Mouse (Mus musculus): ENCODE measurements around the gene Caml.
"Not testable (repeated sequence)": the region's sequence is repeated elsewhere in the genome, so short reads cannot be mapped to it uniquely, and the experiment has no call there.

The Caml gene

DNA sequence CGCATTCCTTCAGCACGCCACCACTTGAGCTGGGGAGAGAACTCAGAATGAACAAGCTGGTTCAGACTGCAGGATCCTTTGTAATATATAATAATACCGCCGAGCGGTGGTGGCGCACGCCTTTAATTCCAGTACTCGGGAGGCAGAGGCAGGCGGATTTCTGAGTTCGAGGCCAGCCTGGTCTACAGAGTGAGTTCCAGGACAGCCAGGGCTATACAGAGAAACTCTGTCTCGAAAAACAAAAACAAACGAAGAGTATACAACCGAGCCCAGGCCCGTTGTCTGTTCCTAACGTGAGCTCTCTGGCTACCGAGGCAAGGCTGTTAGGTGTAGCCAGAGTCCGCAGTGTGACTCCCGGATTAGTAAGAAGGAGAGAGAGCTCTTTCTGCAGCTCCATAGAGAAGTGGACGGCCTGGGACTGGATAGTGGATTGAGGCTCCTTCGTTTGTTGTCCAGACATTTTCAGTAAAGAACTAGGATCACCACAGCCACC lies 603 bp upstream of the Caml start:
- DNase-seq: not testable (repeated sequence)

DNA sequence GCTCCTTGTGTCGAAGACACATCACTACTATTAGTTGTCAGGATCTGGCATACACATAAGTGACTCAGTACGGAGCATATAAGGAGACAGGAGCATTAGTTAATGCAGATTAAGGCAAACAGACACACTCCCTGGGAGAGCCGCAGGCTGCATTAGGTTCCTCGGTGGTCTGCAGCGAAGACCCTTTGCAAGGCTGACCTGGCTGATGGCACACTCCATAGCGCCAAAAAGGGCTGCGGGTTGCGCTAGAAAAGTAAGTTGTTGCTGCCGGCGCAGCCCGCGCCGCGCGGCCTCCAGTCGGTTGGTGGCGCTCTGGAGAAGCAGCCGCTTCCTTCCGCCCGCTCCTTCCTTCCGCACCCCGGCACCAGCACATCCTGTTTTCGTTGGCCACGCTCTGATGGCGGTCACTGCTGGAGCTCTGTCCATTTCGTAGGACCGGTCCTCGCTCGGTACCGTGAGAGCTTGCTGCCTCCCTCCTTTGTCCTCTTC lies 11.9 kb downstream of the Caml start, which contains the start of gene Ddx46:
Ddx46 (plus strand) TSS at position 389 of the 489 bp plus-strand sequence.
- peak; percentile 93 for DNase-seq

DNA sequence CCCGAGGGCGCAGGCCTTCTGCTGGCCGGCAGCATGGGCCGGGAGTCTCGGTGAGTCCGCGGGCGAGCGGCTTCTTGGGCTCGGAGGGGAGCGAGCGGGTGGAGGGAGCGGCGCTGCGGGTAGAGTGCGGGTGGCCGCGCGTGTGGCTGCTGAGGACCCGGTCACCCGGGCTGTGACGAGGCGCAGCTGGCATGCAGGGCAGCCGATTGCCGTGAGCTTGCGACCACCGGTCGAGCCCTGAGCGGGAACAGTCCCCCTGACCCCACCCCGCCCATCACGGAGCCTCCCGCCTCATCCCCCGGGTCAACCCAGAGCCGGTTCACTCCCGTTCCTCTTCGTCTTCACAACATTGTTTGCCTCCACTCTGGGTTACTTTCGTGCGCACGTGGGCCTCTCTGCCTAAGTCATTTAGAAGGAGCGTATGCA lies 12.4 kb downstream of the Caml start:
- DNase-seq: no peak

DNA sequence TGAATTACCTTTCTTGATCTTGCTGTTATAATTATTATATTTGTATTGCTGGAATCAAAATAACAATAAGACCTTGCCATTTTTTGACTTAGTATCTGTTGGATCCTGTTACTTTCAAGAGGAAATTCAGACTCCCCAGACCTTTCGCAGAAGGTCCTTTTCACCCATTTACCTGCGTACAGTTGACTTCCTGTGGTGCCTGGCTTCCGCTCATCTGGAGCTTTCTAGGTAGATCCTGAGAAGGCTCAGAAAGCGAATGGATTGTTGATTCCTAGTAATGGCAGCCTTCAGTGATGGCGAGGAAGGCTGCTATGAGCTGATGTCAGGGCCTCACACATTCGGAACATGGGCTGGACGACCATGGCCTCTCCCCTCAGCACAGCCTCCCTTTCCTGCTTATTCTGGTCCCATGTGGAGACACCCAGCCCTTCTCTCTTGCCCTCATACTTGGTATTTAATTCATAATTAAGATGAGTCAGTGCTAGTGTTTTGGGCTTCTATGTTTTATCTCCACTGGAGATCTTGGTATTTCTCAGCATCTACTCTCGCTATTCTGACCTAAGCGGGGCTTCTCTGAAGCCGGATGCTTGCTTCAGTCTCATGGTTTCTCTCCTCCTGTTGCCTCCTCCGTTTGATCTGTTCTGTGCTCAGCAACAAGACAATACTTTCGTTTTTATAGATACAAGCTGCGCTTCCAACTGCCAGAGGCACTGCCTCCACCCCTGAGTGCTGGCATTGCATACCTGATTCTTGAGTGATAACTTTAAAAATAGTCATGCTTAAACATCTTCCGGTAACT lies 13.6 kb downstream of the Caml start:
- DNase-seq: no peak

DNA sequence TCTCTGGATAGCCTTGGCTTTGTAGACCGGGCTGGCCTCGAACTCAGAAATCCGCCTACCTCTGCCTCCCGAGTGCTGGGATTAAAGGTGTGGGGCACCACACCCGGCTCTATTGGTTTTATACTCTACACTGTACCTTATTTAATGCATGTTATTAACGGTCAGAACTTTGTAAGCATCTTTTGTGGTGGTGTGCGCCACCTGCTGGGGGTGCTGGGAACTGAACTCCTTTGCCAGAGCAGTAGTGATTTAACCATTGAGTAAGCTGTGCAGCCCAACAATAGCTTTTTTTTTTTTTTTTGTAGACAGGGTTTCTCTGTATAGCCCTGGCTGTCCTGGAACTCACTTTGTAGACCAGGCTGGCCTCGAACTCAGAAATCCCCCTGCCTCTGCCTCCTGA lies 17.7 kb downstream of the Caml start:
- DNase-seq: peak; percentile 83

DNA sequence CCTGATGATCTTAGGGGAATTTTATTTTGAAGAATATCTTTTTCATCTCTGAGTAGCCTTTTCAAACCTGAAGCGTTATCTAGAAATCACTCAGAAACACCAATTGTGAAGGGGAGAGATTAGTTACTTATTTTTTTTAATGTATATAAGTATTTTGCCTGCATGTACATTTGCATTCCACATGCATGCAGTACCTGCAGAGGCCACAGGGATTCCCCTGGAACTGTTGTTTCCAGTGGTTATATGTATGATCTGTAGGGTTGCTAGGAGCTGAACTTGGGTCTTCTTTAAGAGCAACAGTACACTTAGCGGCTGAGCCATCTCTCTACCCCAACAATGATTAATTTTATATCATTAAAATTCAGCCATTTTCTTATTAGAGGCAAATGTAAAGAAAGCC lies 21.7 kb downstream of the Caml start:
- DNase-seq: peak; percentile 15

DNA sequence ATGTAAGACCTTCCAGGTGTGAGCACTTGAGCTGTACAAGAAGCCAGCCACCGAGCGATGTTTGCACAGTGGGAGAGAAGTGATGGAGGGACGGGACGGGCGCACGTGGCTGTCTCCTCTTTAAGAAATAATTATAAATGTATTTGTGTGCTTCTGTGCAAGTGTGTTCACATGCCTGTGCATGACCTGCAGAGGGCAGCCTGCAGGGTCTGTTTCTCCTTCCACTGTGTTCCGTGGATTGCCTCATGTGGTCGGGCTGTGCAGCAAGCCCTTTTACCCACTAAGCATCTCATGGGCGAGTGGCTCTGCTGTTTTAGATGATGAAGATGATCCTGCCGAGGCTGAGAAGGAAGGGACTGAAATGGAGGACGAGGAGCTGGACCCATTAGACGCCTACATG lies 27.3 kb downstream of the Caml start:
- no peak for DNase-seq

DNA sequence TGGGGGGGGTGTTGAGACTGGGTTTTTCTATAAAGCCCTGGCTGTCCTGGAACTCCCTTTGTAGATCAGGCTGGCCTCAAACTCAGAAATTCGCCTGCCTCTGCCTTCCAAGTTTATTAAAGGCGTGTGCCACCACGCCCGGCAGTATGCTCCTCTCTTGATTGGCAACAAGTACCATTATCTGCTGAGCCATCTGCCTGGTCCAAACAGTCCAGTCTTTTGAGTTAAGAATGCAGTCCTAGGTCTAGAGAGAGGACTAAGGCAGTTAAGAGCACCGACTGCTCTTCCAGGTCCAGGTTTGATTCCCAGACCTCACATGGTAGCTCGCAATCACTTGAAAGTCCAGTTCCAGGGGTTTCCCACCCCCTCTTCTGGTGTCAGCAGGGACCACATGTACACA lies 28.2 kb downstream of the Caml start:
- no peak for DNase-seq

DNA sequence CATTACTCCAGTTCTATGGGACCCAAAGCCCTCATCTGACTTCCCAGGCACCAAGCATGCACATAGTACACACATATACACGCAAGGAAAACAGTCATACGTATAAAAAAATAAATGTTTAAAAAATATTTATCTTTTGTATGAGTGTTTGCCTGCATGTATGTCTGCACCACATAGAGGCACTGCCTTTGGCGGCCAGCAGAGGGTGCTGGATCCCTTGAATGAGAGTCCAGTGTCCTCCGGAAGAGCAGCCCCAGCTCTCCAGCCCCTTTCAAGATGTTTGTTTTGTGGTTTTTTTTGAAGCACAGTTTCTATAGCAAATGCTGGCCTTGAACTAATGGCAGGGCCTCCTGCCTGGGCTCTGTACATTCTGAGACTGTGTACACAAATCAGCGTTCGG lies 45.7 kb downstream of the Caml start:
- DNase-seq: peak; percentile 45

DNA sequence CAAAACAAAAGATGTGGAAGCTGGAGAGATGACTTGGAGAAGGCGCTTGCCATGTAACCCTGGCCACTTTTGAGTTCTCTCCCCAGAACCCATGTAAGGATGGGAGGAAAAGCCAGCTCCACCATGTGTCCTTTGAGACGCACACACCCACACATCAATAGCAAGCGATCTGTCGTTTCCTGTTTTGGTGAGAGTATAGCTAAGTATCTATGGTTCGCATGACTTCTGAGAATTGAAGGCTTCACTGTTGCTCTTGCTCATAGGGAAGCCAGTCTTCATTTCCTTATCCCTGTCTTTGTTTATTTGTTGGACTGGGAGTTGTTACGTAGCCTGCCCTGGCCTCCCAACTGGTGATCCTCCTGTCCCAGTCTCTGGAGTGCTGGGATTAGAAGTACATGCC lies 49.9 kb downstream of the Caml start:
- no peak for DNase-seq

DNA sequence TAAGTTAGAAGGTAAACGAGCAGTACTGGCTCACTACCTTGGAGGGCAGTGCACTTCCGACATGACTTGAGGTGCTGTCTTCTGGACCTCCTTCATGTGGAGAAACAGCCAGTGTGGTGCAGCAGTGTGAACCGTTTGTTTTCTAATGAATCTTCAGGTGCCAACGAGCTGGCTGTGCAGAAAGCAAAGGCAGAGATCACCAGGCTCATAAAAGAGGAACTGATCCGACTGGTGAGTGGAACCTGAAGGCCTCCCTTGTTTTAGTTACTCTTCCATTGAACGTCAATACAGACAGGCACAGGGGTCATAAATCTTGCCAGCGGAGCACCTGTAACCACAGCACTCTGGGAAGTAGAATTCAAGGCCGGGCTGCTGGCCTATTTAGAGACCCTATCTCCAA lies 54.6 kb downstream of the Caml start:
- no peak for DNase-seq
